Mouse (Mus musculus) embryonic fibroblast, embryonic 13.5 days (primary cell): Measurements from ENCODE around the gene Sgce. TPM values are rescaled to one million over a fixed set of nuclear protein-coding genes. Genes with fewer than 3 reads are reported as not detected.
"Not testable (repeated sequence)": the region's sequence is repeated elsewhere in the genome, so short reads cannot be mapped to it uniquely, and the experiment has no call there.

Experiments used
- H3K27ac ChIP-seq: 2 replicates; pipeline ENCODE4 v1.5.1; 2012; ENCODE audit warnings: low read length, control low read depth, inconsistent platforms; ENCODE audit not compliant: insufficient read depth
- H3K4me1 ChIP-seq: 2 replicates; pipeline ENCODE4 v1.6.1; 2011; ENCODE audit warnings: low read length; ENCODE audit not compliant: control insufficient read depth, insufficient read depth
- H3K4me3 ChIP-seq: 2 replicates; pipeline ENCODE4 v1.5.1; 2011; ENCODE audit warnings: mild to moderate bottlenecking, control low read depth, low read length; ENCODE audit not compliant: insufficient read depth
- CTCF ChIP-seq: IDR thresholded peaks from 2 replicates; pipeline ENCODE4 v1.5.1; 2011; ENCODE audit warnings: mild to moderate bottlenecking, control low read depth, low read length, moderate library complexity, borderline replicate concordance; ENCODE audit not compliant: insufficient read depth
- POLR2A ChIP-seq: IDR thresholded peaks from 2 replicates; pipeline ENCODE4 v1.6.1; 2011; ENCODE audit warnings: low read depth, mild to moderate bottlenecking, control low read depth, low read length, moderate library complexity
- polyA plus RNA-seq: library from polyadenylated mRNA; stranded (reverse); fragments of >200 nt; gene quantifications from 2 replicates; pipeline ENCODE4 v1.2.4, GENCODE M21; 2011; ENCODE audit warnings: low read depth; ENCODE audit not compliant: missing spikeins, insufficient read length

Sgce gene
- 65.1 and 73.8 TPM in 2 replicates for polyA plus RNA-seq

- TF ChIP-seq CTCF (peak; percentile 62; the same call in 1 of the 2 replicates), POLR2A (peak; percentile 52)
- H3K27ac ChIP-seq = peak within 1 kb of the TSS; percentile 79
- H3K4me3 ChIP-seq = peak within 1 kb of the TSS; percentile 55
- H3K4me1 ChIP-seq = no peaks in the 10 kb centered on the region
These were observed at the start of gene Sgce, which contains the start of gene Peg10 for GRCm38 (mm10) chr6:4746696-4747439. Gene Sgce, minus strand, starts transcription at chr6:4747207. Gene Peg10, plus strand, starts transcription at chr6:4747306.

GRCm38 (mm10) chr6:4796281-4796680, 49.3 kb upstream of the Sgce start:
- no peak overlapping the region for H3K4me3 ChIP-seq
- no peaks in the 10 kb centered on the region for H3K4me1 ChIP-seq
- no peak overlapping the region for H3K27ac ChIP-seq
- no peak for TF ChIP-seq POLR2A
- TF ChIP-seq CTCF = no peak

GRCm38 (mm10) chr6:4762252-4762651, 15.2 kb upstream of the Sgce start:
- H3K4me3 ChIP-seq = no peak overlapping the region
- H3K27ac ChIP-seq = no peak overlapping the region
- no peaks in the 10 kb centered on the region for H3K4me1 ChIP-seq
- no peak for TF ChIP-seq POLR2A
- no peak for TF ChIP-seq CTCF

- not testable (repeated sequence) for H3K4me1 ChIP-seq, H3K27ac ChIP-seq, H3K4me3 ChIP-seq
These were observed 14.6 kb upstream of the Sgce start for GRCm38 (mm10) chr6:4761415-4762142.

- TF ChIP-seq POLR2A (no peak), CTCF (no peak)
- no peak overlapping the region for H3K27ac ChIP-seq
- H3K4me3 ChIP-seq = no peak overlapping the region
- H3K4me1 ChIP-seq = no peaks in the 10 kb centered on the region
These were observed 7.9 kb upstream of the Sgce start for GRCm38 (mm10) chr6:4754886-4755285.

- Histone ChIP-seq H3K27ac (no peak overlapping the region), H3K4me1 (no peaks in the 10 kb centered on the region), H3K4me3 (no peak overlapping the region)
- no peak for TF ChIP-seq CTCF
- TF ChIP-seq POLR2A = no peak
These were observed 7.3 kb upstream of the Sgce start for GRCm38 (mm10) chr6:4754286-4754685.

- H3K4me3 ChIP-seq = no peak overlapping the region
- no peak overlapping the region for H3K27ac ChIP-seq
- H3K4me1 ChIP-seq = no peaks in the 10 kb centered on the region
- TF ChIP-seq POLR2A (no peak), CTCF (no peak)
These were observed 4.3 kb upstream of the Sgce start for GRCm38 (mm10) chr6:4751355-4751754.

GRCm38 (mm10) chr6:4749091-4749490, 2.1 kb upstream of the Sgce start:
- Histone ChIP-seq H3K27ac (no peak overlapping the region), H3K4me1 (no peaks in the 10 kb centered on the region), H3K4me3 (no peak overlapping the region)
- TF ChIP-seq POLR2A (no peak), CTCF (no peak)

GRCm38 (mm10) chr6:4748506-4748961, 1.5 kb upstream of the Sgce start:
- Histone ChIP-seq H3K4me3 (peak overlapping the region; percentile 16), H3K27ac (no peak overlapping the region), H3K4me1 (no peaks in the 10 kb centered on the region)
- TF ChIP-seq CTCF (no peak), POLR2A (no peak)

GRCm38 (mm10) chr6:4747677-4748505, 884 bp upstream of the Sgce start:
- TF ChIP-seq CTCF (no peak), POLR2A (no peak)

More at GRCm38 (mm10) chr6:4747677-4748505, 884 bp upstream of the Sgce start:
- Histone ChIP-seq H3K4me1 (no peaks in the 10 kb centered on the region), H3K4me3 (peak overlapping the region; percentile 16), H3K27ac (no peak overlapping the region)
